Mouse (Mus musculus): Measurements from ENCODE around the gene Slc16a4. TPM values are rescaled to one million over a fixed set of nuclear protein-coding genes. Genes with fewer than 3 reads are reported as not detected.
A peak's percentile ranks its signal among the peaks of the same experiment; 100 is the strongest.

Gene Slc16a4
- polyA plus RNA-seq (2015; fragmentation: Nextera tagmentation; extraction: Ambion mirVana): 2.4 and 2.6 TPM in 2 replicates

- 35% methylated on average over 9 of the region's 9 CpGs for WGBS
- no peak within 1 kb of the TSS for H3K27ac ChIP-seq (ENCODE audit: low read length)
Measured at GRCm38 (mm10) chr3:107290764-107291381, at the start of gene Slc16a4. Gene Slc16a4 (plus strand): TSS chr3:107291230.

GRCm38 (mm10) chr3:107241389-107242094, 49.5 kb upstream of the Slc16a4 start:
- WGBS: 25% methylated on average over 14 of the region's 14 CpGs
- no peaks in the 10 kb centered on the region; the same call in 1 of the 2 replicates for H3K27me3 ChIP-seq (ENCODE audit: control insufficient read depth, insufficient read depth, low read depth, low read length)
- ATAC-seq: peak; percentile 66; the same call in 1 of the 2 replicates

More at GRCm38 (mm10) chr3:107290764-107291381, at the start of gene Slc16a4:
- Histone ChIP-seq H3K4me1 (ENCODE audit: control insufficient read depth, insufficient read depth, low read length) (no peaks in the 10 kb centered on the region), H3K4me3 (ENCODE audit: low read depth, low read length) (no peak within 1 kb of the TSS), H3K27me3 (ENCODE audit: control insufficient read depth, insufficient read depth, low read depth, low read length) (no peaks in the 10 kb centered on the region), H3K9me3 (replicated peaks; ENCODE audit: control insufficient read depth, low read length, poor library complexity, severe bottlenecking) (no peaks in the 10 kb centered on the region), H3K9ac (ENCODE audit: low read depth, low read length) (no peak within 1 kb of the TSS), H3K4me2 (ENCODE audit: low read length) (no peak within 1 kb of the TSS), H3K36me3 (ENCODE audit: control insufficient read depth, insufficient read depth, low read length) (no peaks in the 10 kb centered on the region)
- ATAC-seq: no peak

DNA sequence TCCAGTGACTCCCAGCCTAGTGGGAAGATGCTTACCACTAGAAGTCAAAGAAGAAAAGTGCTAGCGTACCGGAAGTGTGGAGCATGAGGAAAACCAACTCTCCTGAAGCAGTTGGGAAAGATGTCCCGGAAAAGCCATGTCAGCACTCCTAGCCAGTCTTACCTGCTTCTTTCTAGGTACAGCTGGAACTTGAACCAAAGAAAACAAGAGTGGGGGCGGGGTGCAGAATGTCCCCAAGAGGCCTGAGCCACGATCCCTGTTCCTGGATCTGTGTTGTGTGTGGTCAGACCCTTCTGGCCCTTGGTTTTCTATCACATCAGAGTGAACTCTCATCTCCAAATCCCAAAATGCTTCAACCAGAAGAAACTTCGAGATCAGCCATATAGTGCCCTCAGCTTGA, 44.2 kb upstream of the Slc16a4 start:
- H3K27me3 ChIP-seq (ENCODE audit: control insufficient read depth, insufficient read depth, low read depth, low read length): no peaks in the 10 kb centered on the region; the same call in 1 of the 2 replicates
- no peak overlapping the region for H3K4me3 ChIP-seq (ENCODE audit: low read depth, low read length)
- 75% methylated on average over 6 of the region's 6 CpGs for WGBS
- ATAC-seq: no peak
- no peak overlapping the region for H3K9ac ChIP-seq (ENCODE audit: low read depth, low read length)
- no peak overlapping the region for H3K27ac ChIP-seq (ENCODE audit: low read length)
- H3K4me1 ChIP-seq (ENCODE audit: control insufficient read depth, insufficient read depth, low read length): no peaks in the 10 kb centered on the region; the same call in 1 of the 2 replicates
- H3K4me2 ChIP-seq (ENCODE audit: low read length): no peak overlapping the region
- no peaks in the 10 kb centered on the region for H3K9me3 ChIP-seq (replicated peaks; ENCODE audit: control insufficient read depth, low read length, poor library complexity, severe bottlenecking)
- no peaks in the 10 kb centered on the region for H3K36me3 ChIP-seq (ENCODE audit: control insufficient read depth, insufficient read depth, low read length)

More at GRCm38 (mm10) chr3:107241389-107242094, 49.5 kb upstream of the Slc16a4 start:
- Histone ChIP-seq H3K4me2 (ENCODE audit: low read length) (no peak overlapping the region), H3K36me3 (ENCODE audit: control insufficient read depth, insufficient read depth, low read length) (no peaks in the 10 kb centered on the region), H3K9me3 (replicated peaks; ENCODE audit: control insufficient read depth, low read length, poor library complexity, severe bottlenecking) (no peaks in the 10 kb centered on the region), H3K27ac (ENCODE audit: low read length) (no peak overlapping the region), H3K9ac (ENCODE audit: low read depth, low read length) (no peak overlapping the region), H3K4me3 (ENCODE audit: low read depth, low read length) (no peak overlapping the region), H3K4me1 (ENCODE audit: control insufficient read depth, insufficient read depth, low read length) (no peaks in the 10 kb centered on the region; the same call in 1 of the 2 replicates)

- Histone ChIP-seq H3K4me1 (ENCODE audit: control insufficient read depth, insufficient read depth, low read length) (no peaks in the 10 kb centered on the region), H3K27ac (ENCODE audit: low read length) (no peak overlapping the region), H3K9me3 (replicated peaks; ENCODE audit: control insufficient read depth, low read length, poor library complexity, severe bottlenecking) (no peaks in the 10 kb centered on the region), H3K4me3 (ENCODE audit: low read depth, low read length) (no peak overlapping the region), H3K36me3 (ENCODE audit: control insufficient read depth, insufficient read depth, low read length) (no peaks in the 10 kb centered on the region), H3K4me2 (ENCODE audit: low read length) (no peak overlapping the region), H3K27me3 (ENCODE audit: control insufficient read depth, insufficient read depth, low read depth, low read length) (no peaks in the 10 kb centered on the region; the same call in 1 of the 2 replicates), H3K9ac (ENCODE audit: low read depth, low read length) (no peak overlapping the region)
- no peak for ATAC-seq
- WGBS: 74% methylated on average over 3 of the region's 3 CpGs
Measured at GRCm38 (mm10) chr3:107249042-107249441, 42.0 kb upstream of the Slc16a4 start.

GRCm38 (mm10) chr3:107250320-107250719, 40.7 kb upstream of the Slc16a4 start:
- no peak overlapping the region for H3K4me2 ChIP-seq (ENCODE audit: low read length)
- WGBS: 87% methylated on average over 2 of the region's 2 CpGs
- no peaks in the 10 kb centered on the region for H3K27me3 ChIP-seq (ENCODE audit: control insufficient read depth, insufficient read depth, low read depth, low read length)
- no peak overlapping the region for H3K27ac ChIP-seq (ENCODE audit: low read length)
- no peaks in the 10 kb centered on the region for H3K36me3 ChIP-seq (ENCODE audit: control insufficient read depth, insufficient read depth, low read length)
- no peak for ATAC-seq
- no peaks in the 10 kb centered on the region for H3K9me3 ChIP-seq (replicated peaks; ENCODE audit: control insufficient read depth, low read length, poor library complexity, severe bottlenecking)
- no peaks in the 10 kb centered on the region for H3K4me1 ChIP-seq (ENCODE audit: control insufficient read depth, insufficient read depth, low read length)
- no peak overlapping the region for H3K9ac ChIP-seq (ENCODE audit: low read depth, low read length)
- no peak overlapping the region for H3K4me3 ChIP-seq (ENCODE audit: low read depth, low read length)

DNA sequence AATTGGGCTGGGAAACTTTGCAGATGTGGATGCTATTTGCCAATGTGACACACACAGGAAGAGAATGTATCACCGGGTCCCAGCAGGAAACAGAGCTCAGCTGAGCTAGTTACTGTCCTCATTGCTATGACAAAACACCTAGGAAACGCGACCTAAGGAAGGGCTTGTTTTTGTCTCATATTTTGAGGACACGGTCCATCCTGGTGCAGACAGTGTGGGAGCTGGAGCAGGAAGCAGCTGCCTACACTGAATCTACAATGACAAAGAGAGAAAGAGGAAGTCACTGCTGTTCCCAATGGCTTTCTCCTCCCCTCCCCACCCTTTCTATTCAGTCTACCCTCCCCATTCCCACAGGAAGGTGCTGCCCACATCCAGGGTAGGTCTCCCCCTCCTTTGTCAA, 39.0 kb upstream of the Slc16a4 start:
- H3K9me3 ChIP-seq (replicated peaks; ENCODE audit: control insufficient read depth, low read length, poor library complexity, severe bottlenecking): no peaks in the 10 kb centered on the region
- H3K4me3 ChIP-seq (ENCODE audit: low read depth, low read length): no peak overlapping the region
- no peaks in the 10 kb centered on the region for H3K4me1 ChIP-seq (ENCODE audit: control insufficient read depth, insufficient read depth, low read length)
- H3K4me2 ChIP-seq (ENCODE audit: low read length): no peak overlapping the region
- H3K36me3 ChIP-seq (ENCODE audit: control insufficient read depth, insufficient read depth, low read length): no peaks in the 10 kb centered on the region
- H3K27me3 ChIP-seq (ENCODE audit: control insufficient read depth, insufficient read depth, low read depth, low read length): no peaks in the 10 kb centered on the region
- H3K9ac ChIP-seq (ENCODE audit: low read depth, low read length): no peak overlapping the region
- H3K27ac ChIP-seq (ENCODE audit: low read length): no peak overlapping the region
- no peak for ATAC-seq
- WGBS: 82% methylated on average over 4 of the region's 4 CpGs

- Histone ChIP-seq H3K4me1 (ENCODE audit: control insufficient read depth, insufficient read depth, low read length) (no peaks in the 10 kb centered on the region), H3K27me3 (ENCODE audit: control insufficient read depth, insufficient read depth, low read depth, low read length) (no peaks in the 10 kb centered on the region), H3K27ac (ENCODE audit: low read length) (no peak overlapping the region), H3K9me3 (replicated peaks; ENCODE audit: control insufficient read depth, low read length, poor library complexity, severe bottlenecking) (no peaks in the 10 kb centered on the region), H3K4me2 (ENCODE audit: low read length) (no peak overlapping the region), H3K4me3 (ENCODE audit: low read depth, low read length) (no peak overlapping the region), H3K36me3 (ENCODE audit: control insufficient read depth, insufficient read depth, low read length) (no peaks in the 10 kb centered on the region), H3K9ac (ENCODE audit: low read depth, low read length) (no peak overlapping the region)
- 86% methylated on average over 5 of the region's 5 CpGs for WGBS
- ATAC-seq: no peak
Measured at GRCm38 (mm10) chr3:107253925-107254324, 37.1 kb upstream of the Slc16a4 start.

DNA sequence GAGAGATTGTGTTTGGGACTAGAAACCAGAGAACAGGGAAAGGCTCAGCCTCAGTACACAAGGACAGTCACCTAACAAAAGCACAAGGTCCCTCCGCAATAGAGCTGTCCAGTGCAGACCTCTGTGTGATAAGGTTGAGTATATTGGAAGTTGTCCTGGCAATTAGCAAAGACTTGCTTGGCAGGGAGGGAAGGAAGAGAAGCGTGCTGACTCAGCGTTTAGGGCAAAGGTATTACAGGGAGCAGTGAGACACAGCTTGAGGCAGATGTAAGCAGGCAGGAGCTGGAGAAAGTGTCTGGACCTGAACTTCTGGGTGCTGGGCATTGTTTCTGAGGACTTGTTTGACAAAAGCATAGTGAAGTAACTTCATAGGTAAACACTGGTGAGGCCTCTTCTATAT, 35.0 kb upstream of the Slc16a4 start:
- no peak overlapping the region for H3K27ac ChIP-seq (ENCODE audit: low read length)
- peaks cover 5% of the 10 kb centered on the region for H3K4me1 ChIP-seq (ENCODE audit: control insufficient read depth, insufficient read depth, low read length)
- no peaks in the 10 kb centered on the region for H3K36me3 ChIP-seq (ENCODE audit: control insufficient read depth, insufficient read depth, low read length)
- H3K9ac ChIP-seq (ENCODE audit: low read depth, low read length): no peak overlapping the region
- no peak overlapping the region for H3K4me3 ChIP-seq (ENCODE audit: low read depth, low read length)
- 93% methylated on average over 3 of the region's 3 CpGs for WGBS
- H3K9me3 ChIP-seq (replicated peaks; ENCODE audit: control insufficient read depth, low read length, poor library complexity, severe bottlenecking): no peaks in the 10 kb centered on the region
- no peaks in the 10 kb centered on the region for H3K27me3 ChIP-seq (ENCODE audit: control insufficient read depth, insufficient read depth, low read depth, low read length)
- ATAC-seq: no peak
- H3K4me2 ChIP-seq (ENCODE audit: low read length): no peak overlapping the region

DNA sequence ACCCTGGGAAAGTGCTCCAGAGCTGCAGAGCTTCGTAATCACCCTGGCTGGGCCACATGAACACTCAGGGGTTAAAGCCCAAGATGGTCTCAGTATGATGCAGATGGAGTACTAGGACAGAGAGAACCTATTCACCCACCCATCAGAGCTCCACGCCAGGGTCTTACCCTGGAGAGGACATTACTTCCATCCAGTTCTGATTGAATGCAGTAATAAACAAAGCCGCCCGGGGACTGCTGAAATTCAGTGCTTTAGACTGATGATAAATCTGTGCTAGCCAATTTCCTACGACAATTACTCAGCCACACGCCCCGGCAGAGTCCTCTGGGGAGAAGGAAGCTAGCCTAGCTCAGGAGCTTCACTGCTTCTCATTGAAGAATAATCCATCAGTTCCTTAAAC, 34.3 kb upstream of the Slc16a4 start:
- Histone ChIP-seq H3K27me3 (ENCODE audit: control insufficient read depth, insufficient read depth, low read depth, low read length) (no peaks in the 10 kb centered on the region), H3K4me3 (ENCODE audit: low read depth, low read length) (no peak overlapping the region), H3K9me3 (replicated peaks; ENCODE audit: control insufficient read depth, low read length, poor library complexity, severe bottlenecking) (no peaks in the 10 kb centered on the region), H3K36me3 (ENCODE audit: control insufficient read depth, insufficient read depth, low read length) (no peaks in the 10 kb centered on the region), H3K9ac (ENCODE audit: low read depth, low read length) (no peak overlapping the region), H3K27ac (ENCODE audit: low read length) (no peak overlapping the region), H3K4me2 (ENCODE audit: low read length) (no peak overlapping the region), H3K4me1 (ENCODE audit: control insufficient read depth, insufficient read depth, low read length) (peaks cover 11% of the 10 kb centered on the region)
- WGBS: 56% methylated on average over 7 of the region's 7 CpGs
- ATAC-seq: no peak
